Mouse (Mus musculus) myocyte (in vitro differentiated cells): ENCODE measurements around the gene Als2cr12.

Experiments
- POLR2A ChIP-seq: IDR thresholded peaks from one replicate; pipeline ENCODE4 v1.6.1; 2011; ENCODE audit warnings: low read depth, mild to moderate bottlenecking, control low read depth, moderate library complexity; ENCODE audit not compliant: insufficient read length
- USF1 ChIP-seq: IDR thresholded peaks from one replicate; pipeline ENCODE4 v1.6.1; 2011; ENCODE audit warnings: low read depth, mild to moderate bottlenecking, control low read depth, moderate library complexity

DNA sequence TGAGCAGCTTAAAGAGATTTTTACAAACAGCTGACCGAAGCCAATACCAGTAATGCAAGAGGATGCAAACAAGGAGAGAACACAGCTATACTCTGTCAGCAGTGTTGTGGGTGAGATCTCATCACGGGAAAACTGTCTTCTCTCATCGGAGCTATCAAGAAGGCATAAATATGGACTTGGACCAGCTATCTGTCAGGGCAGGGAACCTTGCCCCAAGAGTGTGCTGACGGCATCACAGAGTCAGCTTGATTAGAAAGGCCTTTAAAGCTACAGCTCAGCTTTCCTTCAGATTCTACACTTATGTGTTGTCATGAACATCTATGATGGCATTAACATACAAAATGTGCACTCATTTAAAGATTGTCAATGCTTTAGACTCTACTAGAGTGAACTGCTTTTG lies 93.1 kb downstream of the Als2cr12 start:
- TF ChIP-seq POLR2A (no peak), USF1 (no peak)
